In genomic region chrX:7714135-7714899, GRCm38 (mm10) we compare ENCODE assay signal across 8 mouse cellular contexts. TPM values are rescaled to one million over a fixed set of nuclear protein-coding genes. Genes with fewer than 3 reads are reported as not detected.
DNase-seq lines count a peak whose midpoint lies in the region; ATAC-seq lines count a peak whose summit lies in the region.
"Not testable (repeated sequence)": the region's sequence is repeated elsewhere in the genome, so short reads cannot be mapped to it uniquely, and the experiment has no call there.

Gene Wdr45 (plus strand): TSS chrX:7714333.

- DNase-seq in MN1 (ENCODE audit: low spot score): peak; percentile 94
- peak; percentile 98 for DNase-seq in cerebellum, adult 9-11 months
- DNase-seq in frontal cortex, adult 2 months (ENCODE audit: extremely low spot score in 1 of 2, low spot score in 1 of 2): peak; percentile 93 to 94
- peak; percentile 87 for DNase-seq in hindbrain, embryonic 11.5 days (ENCODE audit: low spot score)
- peak; percentile 89 to 91 for DNase-seq in layer of hippocampus, postnatal 10 days (ENCODE audit: low spot score in 2 of 2)
- peak; percentile 97 for DNase-seq in lung, postnatal 10 days
- DNase-seq in ovary, postnatal 36 days (ENCODE audit: low spot score): peak; percentile 87
- peak; percentile 91 for DNase-seq in thymus, postnatal 25 days

- H3K9me3 ChIP-seq in hindbrain, embryonic 11.5 days (ENCODE audit: control insufficient read depth, low read length): not testable (repeated sequence)

- H3K27me3 ChIP-seq in hindbrain, embryonic 11.5 days (ENCODE audit: control insufficient read depth, insufficient read depth, low read length): not testable (repeated sequence)

- not testable (repeated sequence) for H3K27ac ChIP-seq in hindbrain, embryonic 11.5 days (ENCODE audit: low read depth, low read length)

- peak within 1 kb of the TSS; percentile 30 for H3K4me2 ChIP-seq in hindbrain, embryonic 11.5 days (replicated peaks; ENCODE audit: low read depth, low read length)

- peak within 1 kb of the TSS; percentile 34; the same call in 1 of the 2 replicates for H3K9ac ChIP-seq in hindbrain, embryonic 11.5 days (ENCODE audit: low read depth, low read length)

- WGBS in hindbrain, embryonic 11.5 days: 14% methylated on average over 27 of the region's 60 CpGs

- ATAC-seq in hindbrain, embryonic 11.5 days (ENCODE audit: low FRiP score): peak; percentile 98

- H3K36me3 ChIP-seq in hindbrain, embryonic 11.5 days (ENCODE audit: control insufficient read depth, insufficient read depth, low read length): not testable (repeated sequence)

- H3K4me1 ChIP-seq in hindbrain, embryonic 11.5 days (replicated peaks; ENCODE audit: control insufficient read depth, insufficient read depth, low read length): not testable (repeated sequence)

- peak within 1 kb of the TSS; percentile 28 for H3K4me3 ChIP-seq in hindbrain, embryonic 11.5 days (ENCODE audit: low read depth, low read length)

RNA-seq across cellular contexts. Expression of gene Wdr45, which starts in this region (rescaled TPM):
- polyA plus RNA-seq in frontal cortex, adult 2 months (2012; rRNA removed): 75.0 and 77.0 TPM in 2 replicates
- 16.1 and 18.7 TPM in 2 replicates for polyA plus RNA-seq in hindbrain, embryonic 11.5 days (2014; fragmentation: Nextera tagmentation; extraction: Ambion mirVana)
- total RNA-seq in layer of hippocampus, postnatal 10 days (2021): 10 to 100 TPM; 34.3 to 41.8 TPM
